Comparison of ENCODE assay signal across 30 mouse cellular contexts in the genomic region with DNA sequence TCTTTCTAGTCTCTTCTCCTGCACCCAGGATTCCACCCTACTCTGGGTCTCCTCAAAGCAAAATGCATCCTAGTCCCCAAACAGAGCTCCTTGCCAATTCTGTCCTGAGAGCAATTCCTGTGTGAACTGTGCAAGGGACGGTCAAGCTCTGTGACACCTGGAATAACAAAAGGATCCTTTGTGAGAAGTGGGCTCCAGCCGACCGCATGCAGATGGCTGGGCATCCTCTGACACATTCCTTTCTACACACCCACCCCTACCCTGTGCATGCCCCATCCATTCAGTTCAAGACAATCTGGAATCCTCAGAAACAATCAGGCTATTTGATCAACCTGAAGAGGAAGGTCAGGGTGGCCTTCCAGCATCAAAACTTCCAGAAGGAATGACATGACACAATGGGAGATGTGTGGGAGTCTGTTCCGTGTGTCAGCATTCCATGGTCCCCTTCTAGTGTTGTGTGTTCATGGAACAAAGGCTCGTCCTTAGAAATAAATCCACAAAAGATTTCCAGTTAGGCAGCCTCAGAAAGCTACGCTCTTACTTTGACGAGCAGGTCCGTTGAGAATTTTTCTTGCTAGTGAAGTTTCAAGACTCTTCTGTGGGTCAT. TPM values are rescaled to one million over a fixed set of nuclear protein-coding genes. Genes with fewer than 3 reads are reported as not detected.
A peak's percentile ranks its signal among the peaks of the same experiment; 100 is the strongest.
DNase-seq lines count a peak whose midpoint lies in the region; ATAC-seq and TF ChIP-seq lines count a peak whose summit lies in the region.
"Had no signal": no experiment of that assay in that cellular context is flagged by ENCODE, and none has a peak within 500 bp of the region (broad histone marks: within the 10 kb centered on the region; RNA-seq: fewer than 3 reads in every experiment).

No protein-coding gene starts in this region.

- DNase-seq in midbrain, embryonic 11.5 days (ENCODE audit: low spot score, missing footprints): peak; percentile 68
- DNase-seq in midbrain, embryonic 10.5 days (ENCODE audit: low spot score): no peak
- DNase-seq in ES-E14 (ENCODE audit: low read depth, low spot score) (no peak), R1 (ENCODE audit: low read depth, low spot score) (peak; percentile 81)
- DNase-seq in hindbrain, embryonic 10.5 days (ENCODE audit: low spot score): no peak
- DNase-seq in embryo, embryonic 10 days (ENCODE audit: low spot score): no peak
- DNase-seq: adrenal gland, postnatal 10 days; adrenal gland, postnatal 36 days; cerebellum, adult 18-20 months; cerebellum, adult 9-10 months; cerebellum, postnatal 14 days; gastrocnemius, postnatal 25 days; heart, adult 2 months; heart, postnatal 4 days had no signal

- H3K4me3 ChIP-seq in midbrain, embryonic 11.5 days (ENCODE audit: low read depth, low read length): no peak overlapping the region
- H3K4me3 ChIP-seq in midbrain, embryonic 10.5 days: no peak overlapping the region
- H3K4me3 ChIP-seq in ES-E14 (ENCODE audit: insufficient read depth in 1 of 2, low read depth in 1 of 2, low read length in 2 of 2, poor library complexity in 1 of 2, severe bottlenecking in 1 of 2): no peak overlapping the region
- H3K4me3 ChIP-seq in hindbrain, embryonic 10.5 days: no peak overlapping the region
- H3K4me3 ChIP-seq: embryonic facial prominence, embryonic 13.5 days; erythroblast, embryonic 14.5 days; forebrain, embryonic 12.5 days; forebrain, embryonic 15.5 days; heart, adult 2 months; hindbrain, embryonic 12.5 days; hindbrain, embryonic 15.5 days had no signal

- no peak overlapping the region for H3K4me2 ChIP-seq in midbrain, embryonic 11.5 days
- H3K4me2 ChIP-seq: embryonic facial prominence, embryonic 13.5 days; forebrain, embryonic 12.5 days; forebrain, embryonic 15.5 days; heart, embryonic 11.5 days; hindbrain, embryonic 12.5 days; hindbrain, embryonic 15.5 days had no signal

- no peak overlapping the region for H3K27ac ChIP-seq in midbrain, embryonic 11.5 days (ENCODE audit: low read depth, low read length)
- no peak overlapping the region for H3K27ac ChIP-seq in midbrain, embryonic 10.5 days (replicated peaks)
- H3K27ac ChIP-seq in ES-E14 (ENCODE audit: insufficient read depth, low read depth, low read length, poor library complexity, severe bottlenecking): no peak overlapping the region
- H3K27ac ChIP-seq in hindbrain, embryonic 10.5 days: no peak overlapping the region; the same call in 1 of the 2 replicates
- H3K27ac ChIP-seq: embryonic facial prominence, embryonic 13.5 days; forebrain, embryonic 12.5 days; forebrain, embryonic 15.5 days; heart, adult 2 months; hindbrain, embryonic 12.5 days; hindbrain, embryonic 15.5 days had no signal

- 71% methylated on average over 8 of the region's 8 CpGs for WGBS in midbrain, embryonic 11.5 days
- 74% methylated on average over 8 of the region's 8 CpGs for WGBS in midbrain, embryonic 10.5 days
- 53% methylated on average over 8 of the region's 8 CpGs for WGBS in hindbrain, embryonic 10.5 days

- H3K9ac ChIP-seq in midbrain, embryonic 11.5 days (ENCODE audit: low read length): no peak overlapping the region
- no peak overlapping the region for H3K9ac ChIP-seq in ES-E14 (ENCODE audit: insufficient read depth, low read depth, low read length, poor library complexity, severe bottlenecking)
- H3K9ac ChIP-seq: embryonic facial prominence, embryonic 13.5 days; forebrain, embryonic 12.5 days; forebrain, embryonic 15.5 days; hindbrain, embryonic 12.5 days; hindbrain, embryonic 15.5 days had no signal

- in situ Hi-C loops in ES-E14 (cut with MboI; ENCODE audit: low sequenced_read_pairs in 2 of 2, unreplicated experiment in 2 of 2): loop anchor here (25.0 kb wide), 2 partner anchors 408 to 433 kb away; no protein-coding TSS in a partner anchor

- H3K27me3 ChIP-seq in midbrain, embryonic 11.5 days (ENCODE audit: control insufficient read depth, insufficient read depth, low read length): no peaks in the 10 kb centered on the region
- peaks cover 6% of the 10 kb centered on the region; the same call in 1 of the 2 replicates for H3K27me3 ChIP-seq in midbrain, embryonic 10.5 days (ENCODE audit: low read depth, poor library complexity, severe bottlenecking)
- no peaks in the 10 kb centered on the region for H3K27me3 ChIP-seq in hindbrain, embryonic 10.5 days (ENCODE audit: insufficient read depth, poor library complexity, severe bottlenecking)
- H3K27me3 ChIP-seq: embryonic facial prominence, embryonic 13.5 days; forebrain, embryonic 15.5 days; hindbrain, embryonic 12.5 days; hindbrain, embryonic 15.5 days had no signal

- no peaks in the 10 kb centered on the region for H3K4me1 ChIP-seq in midbrain, embryonic 11.5 days (ENCODE audit: control insufficient read depth, insufficient read depth, low read length)
- H3K4me1 ChIP-seq in midbrain, embryonic 10.5 days: peaks cover 5% of the 10 kb centered on the region; the same call in 1 of the 2 replicates
- peaks cover 0 to 6% of the 10 kb centered on the region in 2 experiments; a peak in 1 of 4 replicates for H3K4me1 ChIP-seq in ES-E14 (ENCODE audit: control insufficient read depth in 2 of 2, insufficient read depth in 2 of 2, low read length in 2 of 2, poor library complexity in 1 of 2)
- H3K4me1 ChIP-seq in hindbrain, embryonic 10.5 days (replicated peaks): peaks cover 10% of the 10 kb centered on the region
- H3K4me1 ChIP-seq: embryonic facial prominence, embryonic 13.5 days; forebrain, embryonic 12.5 days; forebrain, embryonic 15.5 days; hindbrain, embryonic 12.5 days; hindbrain, embryonic 15.5 days had no signal

- H3K36me3 ChIP-seq in midbrain, embryonic 11.5 days (ENCODE audit: control insufficient read depth, insufficient read depth, low read length): no peaks in the 10 kb centered on the region
- no peaks in the 10 kb centered on the region for H3K36me3 ChIP-seq in midbrain, embryonic 10.5 days
- no peaks in the 10 kb centered on the region for H3K36me3 ChIP-seq in ES-E14 (ENCODE audit: control insufficient read depth, insufficient read depth, low read length, poor library complexity, severe bottlenecking)
- no peaks in the 10 kb centered on the region for H3K36me3 ChIP-seq in hindbrain, embryonic 10.5 days
- H3K36me3 ChIP-seq: embryonic facial prominence, embryonic 13.5 days; forebrain, embryonic 12.5 days; forebrain, embryonic 15.5 days; G1E; hindbrain, embryonic 12.5 days; hindbrain, embryonic 15.5 days had no signal

- no peak for ATAC-seq in midbrain, embryonic 11.5 days (ENCODE audit: low FRiP score)
- ATAC-seq: CD4-positive, CD25-positive, alpha-beta regulatory T cell, adult 4 months; forebrain, embryonic 15.5 days; intestine, postnatal 0 days had no signal

- no peaks in the 10 kb centered on the region for H3K9me3 ChIP-seq in midbrain, embryonic 11.5 days (ENCODE audit: control insufficient read depth, low read length)
- H3K9me3 ChIP-seq in midbrain, embryonic 10.5 days (replicated peaks): no peaks in the 10 kb centered on the region
- H3K9me3 ChIP-seq in ES-E14 (ENCODE audit: control insufficient read depth, insufficient read depth, low read depth, low read length): no peaks in the 10 kb centered on the region
- no peaks in the 10 kb centered on the region for H3K9me3 ChIP-seq in hindbrain, embryonic 10.5 days
- H3K9me3 ChIP-seq: embryonic facial prominence, embryonic 13.5 days; forebrain, embryonic 12.5 days; forebrain, embryonic 15.5 days; G1E; hindbrain, embryonic 12.5 days; hindbrain, embryonic 15.5 days had no signal

TF ChIP-seq in ES-E14, 5 proteins besides CTCF, POLR2A, EP300 and RAD21:
- TF ChIP-seq ZC3H11A (IDR thresholded peaks at IDR 0.05; ENCODE audit: borderline replicate concordance, low read depth, low read length) (no peak), MAFK (IDR thresholded peaks at IDR 0.05; ENCODE audit: insufficient read depth, low read depth, low read length) (peak; percentile 15; the same call in 1 of the 2 replicates)

RNA-seq across cellular contexts. Expression of a gene that starts 9.2 kb away (rescaled TPM):
- polyA plus RNA-seq in midbrain, embryonic 11.5 days (2014; fragmentation: Nextera tagmentation; extraction: Ambion mirVana): 7.7 and 9.8 TPM in 2 replicates
- polyA plus RNA-seq in midbrain, embryonic 10.5 days (2016; fragmentation: Nextera tagmentation; extraction: Ambion mirVana): 14.6 and 15.7 TPM in 2 replicates
- 24.9 and 49.0 TPM in 2 replicates for total RNA-seq in ES-E14 (2012; rRNA removed)
- polyA plus RNA-seq in hindbrain, embryonic 10.5 days (2016; fragmentation: Nextera tagmentation; extraction: Ambion mirVana): 16.1 and 17.7 TPM in 2 replicates
- polyA plus RNA-seq: CD4-positive, CD25-positive, alpha-beta regulatory T cell, adult 4 months; erythroblast, embryonic 14.5 days; G1E had no signal

RNA-seq across cellular contexts. Expression of a gene that starts 41.6 kb away (rescaled TPM):
- not detected in 2 replicates for polyA plus RNA-seq in midbrain, embryonic 11.5 days (2014; fragmentation: Nextera tagmentation; extraction: Ambion mirVana)
- not detected in 2 replicates for polyA plus RNA-seq in midbrain, embryonic 10.5 days (2016; fragmentation: Nextera tagmentation; extraction: Ambion mirVana)
- total RNA-seq in ES-E14 (2012; rRNA removed): 0.80 and 2.4 TPM in 2 replicates
- polyA plus RNA-seq in hindbrain, embryonic 10.5 days (2016; fragmentation: Nextera tagmentation; extraction: Ambion mirVana): not detected in 2 replicates
- total RNA-seq: adrenal gland, postnatal 10 days; adrenal gland, postnatal 36 days; gastrocnemius, adult 8-10 months; gastrocnemius, postnatal 25 days; heart, adult 2 months; heart, postnatal 4 days had no signal
- polyA plus RNA-seq: C2C12; embryonic facial prominence, embryonic 13.5 days; erythroblast, embryonic 14.5 days; forebrain, embryonic 12.5 days; forebrain, embryonic 15.5 days; G1E; gonadal fat pad, adult 2 months; heart, adult 2 months; heart, embryonic 11.5 days; heart, embryonic 14.5 days; heart, postnatal 0 days; hindbrain, embryonic 12.5 days; intestine, embryonic 14.5 days had no signal

Comparison
In these comparisons a context has a peak if more than half of its experiments do, and no peak if none do; other contexts are left out.
1. DNase-seq: peak in midbrain, embryonic 11.5 days (single experiment) and R1 (single experiment); none in midbrain, embryonic 10.5 days (single experiment), ES-E14 (single experiment), hindbrain, embryonic 10.5 days (single experiment) and embryo, embryonic 10 days (single experiment).